Mouse (Mus musculus): ENCODE measurements around the gene Isca2.

The Isca2 gene

DNA sequence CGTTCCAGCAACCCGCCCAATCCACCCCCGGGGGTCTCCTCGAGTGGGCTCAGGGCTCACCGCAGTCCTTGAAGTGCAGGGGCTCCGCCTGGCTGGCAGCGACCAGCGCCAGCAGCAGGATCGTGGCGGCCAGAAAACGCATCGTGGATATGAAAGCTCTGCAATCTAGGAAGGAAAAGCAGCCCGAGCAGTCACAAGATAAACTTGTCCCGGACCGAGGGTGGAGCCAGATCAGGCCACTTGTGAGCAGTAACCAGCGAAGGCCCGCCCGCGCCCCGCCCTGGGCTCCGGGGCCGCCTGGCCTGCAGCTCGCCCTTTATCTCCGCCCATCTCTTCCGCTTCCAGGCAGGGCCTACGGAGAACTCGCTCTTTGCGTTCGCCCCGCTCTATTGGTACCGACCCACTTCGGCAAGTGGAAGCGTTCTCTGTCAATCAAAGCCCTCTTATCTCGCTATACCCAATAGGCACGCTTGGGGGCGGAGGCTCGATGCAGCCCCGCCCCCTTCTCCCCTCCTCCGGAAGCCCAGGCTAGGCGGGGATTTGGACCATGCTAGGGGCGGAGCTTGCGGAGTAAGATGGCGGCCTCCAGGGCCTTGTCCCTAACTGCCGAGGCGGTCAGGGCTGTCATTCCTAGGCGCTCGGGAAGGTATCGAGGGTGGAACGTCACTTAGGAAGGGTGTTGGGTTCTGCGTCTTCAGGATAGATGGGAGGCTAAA is at the start of gene Isca2, which contains the start of gene Npc2:
Isca2 (plus strand) TSS at position 526 of the 716 bp plus-strand sequence.
Npc2 (minus strand) TSS at position 427 of the 716 bp plus-strand sequence.
- peak; percentile 99 for DNase-seq

DNA sequence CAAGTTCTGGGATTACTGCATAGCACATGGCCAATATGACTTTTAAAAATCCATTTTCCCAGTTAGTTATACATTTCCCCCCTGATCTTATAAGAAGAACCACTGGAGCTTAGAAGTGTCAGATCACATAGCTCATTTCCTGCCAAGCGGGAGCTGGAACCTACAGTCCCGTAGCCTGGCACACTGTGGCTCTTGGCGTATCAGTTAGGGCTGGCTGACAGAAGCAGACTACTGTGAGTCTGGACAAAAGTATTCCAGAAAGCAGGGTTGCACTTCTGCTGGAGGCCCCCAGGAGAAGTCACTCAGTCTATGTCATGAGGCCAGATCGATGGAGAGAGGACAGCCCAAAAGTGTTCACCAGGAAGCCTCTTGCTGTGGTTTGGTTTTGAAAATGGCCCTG is 46.7 kb upstream of the Isca2 start:
- DNase-seq = no peak

DNA sequence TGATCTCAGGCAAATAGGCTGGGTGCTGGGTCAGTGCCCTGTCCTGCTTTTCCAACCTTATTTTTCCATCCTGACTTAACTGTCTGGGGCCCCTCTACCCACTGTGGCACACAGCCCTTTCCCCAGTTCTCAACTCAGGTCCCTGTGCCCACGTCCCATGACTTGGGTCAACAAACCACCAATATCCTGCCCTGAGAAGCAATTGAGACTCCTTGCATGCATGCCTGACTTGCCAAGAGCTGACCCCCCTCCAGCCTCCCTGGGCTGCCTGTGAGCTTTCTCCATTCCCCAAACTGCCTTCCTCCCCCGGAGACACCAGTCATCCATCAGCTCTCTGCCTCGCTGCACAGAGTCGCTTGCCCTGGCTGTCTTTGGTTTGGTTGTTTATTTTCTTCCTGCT is 46.1 kb upstream of the Isca2 start:
- no peak for DNase-seq

DNA sequence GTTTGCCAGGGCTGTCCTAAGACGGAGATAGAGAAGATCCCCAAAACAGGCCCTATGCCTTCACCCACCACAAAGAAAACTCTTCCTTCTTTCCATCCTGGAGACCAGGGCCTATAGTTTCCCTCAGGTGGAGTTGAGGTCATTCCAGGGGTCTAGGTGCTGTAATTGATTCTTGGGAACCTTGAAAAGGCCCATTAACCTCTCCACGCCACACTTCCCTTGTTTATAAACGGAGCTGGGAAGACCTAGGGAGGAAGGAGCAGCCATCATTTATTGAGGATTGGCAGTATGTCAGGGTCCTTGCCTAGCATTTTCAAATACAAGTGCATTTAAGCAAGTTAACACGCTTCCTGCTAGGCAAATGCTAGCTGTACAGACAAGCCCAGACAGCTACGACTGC is 45.6 kb upstream of the Isca2 start:
- no peak for DNase-seq

- no peak for DNase-seq
Observed at GRCm38 (mm10) chr12:84728421-84728820, 44.6 kb upstream of the Isca2 start.

- DNase-seq = no peak
Observed at GRCm38 (mm10) chr12:84733366-84733765, 39.7 kb upstream of the Isca2 start.

- no peak for DNase-seq
Observed at GRCm38 (mm10) chr12:84743496-84743895, 29.6 kb upstream of the Isca2 start.

GRCm38 (mm10) chr12:84745700-84746099 is 27.4 kb upstream of the Isca2 start:
- no peak for DNase-seq

- DNase-seq = no peak
Observed at GRCm38 (mm10) chr12:84748134-84748533, 24.9 kb upstream of the Isca2 start.

DNA sequence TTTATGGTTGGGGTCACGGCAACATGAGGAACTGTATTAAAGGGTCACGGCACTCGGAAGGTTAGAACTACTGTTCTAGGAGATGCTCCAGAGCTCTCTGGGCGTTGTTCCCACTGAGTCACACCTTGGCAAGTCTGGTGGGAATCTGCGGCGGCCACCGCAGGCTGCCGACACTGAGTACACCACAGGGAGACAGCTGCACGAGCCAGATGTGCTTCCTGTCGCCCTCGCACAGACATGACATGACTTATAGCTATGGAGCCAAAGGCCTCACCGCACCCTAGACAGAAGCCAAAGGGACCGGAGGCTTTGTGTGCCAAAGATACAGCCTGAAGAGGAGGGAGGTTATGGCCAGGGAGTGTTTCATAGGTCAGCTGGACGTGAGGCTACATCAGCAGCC is 22.4 kb upstream of the Isca2 start:
- peak; percentile 55 for DNase-seq

DNA sequence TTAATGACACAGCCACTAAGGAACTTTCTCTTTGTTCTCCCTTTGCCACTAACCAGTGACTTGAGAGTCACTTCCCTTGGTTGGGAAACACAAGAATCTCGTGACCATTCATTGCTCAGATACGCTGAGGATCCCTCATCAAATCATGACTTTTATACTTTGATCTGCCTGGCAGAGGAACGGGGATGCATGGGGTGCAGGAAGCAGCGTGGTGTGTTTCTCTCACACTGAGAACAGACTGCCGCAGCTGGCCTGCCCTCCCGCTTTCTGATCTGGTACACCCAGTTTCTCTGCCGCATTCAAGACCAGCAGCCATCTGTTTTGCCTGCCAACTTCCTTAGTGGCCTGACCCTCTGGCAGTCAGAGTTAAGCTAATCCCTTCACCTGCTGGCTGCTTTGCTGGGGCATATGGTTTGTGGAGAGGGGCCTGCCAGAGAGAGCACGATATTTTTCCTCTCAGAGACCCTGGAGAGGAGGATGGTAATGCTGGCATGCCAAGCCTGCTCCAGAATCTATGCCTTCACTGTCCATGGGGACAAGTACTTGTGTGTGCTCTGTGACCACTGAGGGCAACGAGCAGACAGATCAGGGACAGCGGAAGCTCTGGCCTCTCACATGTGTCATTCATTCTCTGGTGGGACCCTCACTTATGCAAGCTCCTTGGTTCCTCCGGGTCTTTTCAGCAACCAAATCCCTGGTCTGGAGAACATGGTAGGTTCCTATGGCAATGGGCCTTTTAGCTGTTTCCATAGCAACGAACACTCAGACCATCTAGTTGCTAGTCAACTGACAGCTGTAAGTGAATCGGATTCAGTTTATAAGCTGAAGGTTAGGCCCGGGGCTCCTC is 20.7 kb upstream of the Isca2 start:
- DNase-seq = no peak

- peak; percentile 41 for DNase-seq
Observed at GRCm38 (mm10) chr12:84755008-84755695, 17.9 kb upstream of the Isca2 start.

DNA sequence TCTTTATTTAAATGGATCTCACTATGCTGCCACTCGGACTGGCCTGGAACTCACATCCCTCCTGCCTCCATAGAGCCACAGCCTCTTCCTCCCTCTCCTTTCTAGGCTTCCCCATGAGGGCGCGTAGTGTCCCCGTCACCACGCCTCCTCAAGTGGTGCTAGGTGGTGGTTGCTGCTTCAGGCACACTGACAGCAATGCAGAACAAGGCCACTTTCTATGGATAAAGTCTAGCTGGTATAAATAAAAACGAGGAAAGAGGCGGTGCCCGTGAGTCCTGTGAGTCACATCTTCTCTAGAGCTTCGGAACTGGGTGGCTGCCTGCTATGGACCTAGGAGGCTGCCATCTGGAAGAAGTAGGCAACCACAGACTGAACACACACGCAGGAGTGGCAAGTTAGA is 17.0 kb upstream of the Isca2 start:
- DNase-seq = no peak

DNA sequence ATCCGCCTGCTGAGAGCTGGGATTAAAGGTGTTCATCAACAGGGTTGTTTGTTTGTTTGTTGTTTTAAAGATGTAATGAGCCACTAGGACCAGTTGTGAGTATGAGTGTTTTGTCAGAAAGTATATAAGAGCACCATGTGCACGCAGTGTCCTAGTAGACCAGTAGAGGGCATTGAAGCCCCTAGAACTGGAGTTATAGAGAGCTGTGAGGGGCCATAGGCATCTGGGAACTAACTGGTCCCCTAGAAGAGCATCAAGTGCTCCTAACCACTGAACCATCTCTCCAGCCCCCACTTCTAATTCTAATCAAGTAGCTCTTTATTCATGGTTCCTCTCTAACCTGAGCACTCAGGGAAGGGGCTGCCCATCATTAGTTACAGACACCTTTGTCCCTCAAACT is 14.0 kb upstream of the Isca2 start:
- DNase-seq = no peak

DNA sequence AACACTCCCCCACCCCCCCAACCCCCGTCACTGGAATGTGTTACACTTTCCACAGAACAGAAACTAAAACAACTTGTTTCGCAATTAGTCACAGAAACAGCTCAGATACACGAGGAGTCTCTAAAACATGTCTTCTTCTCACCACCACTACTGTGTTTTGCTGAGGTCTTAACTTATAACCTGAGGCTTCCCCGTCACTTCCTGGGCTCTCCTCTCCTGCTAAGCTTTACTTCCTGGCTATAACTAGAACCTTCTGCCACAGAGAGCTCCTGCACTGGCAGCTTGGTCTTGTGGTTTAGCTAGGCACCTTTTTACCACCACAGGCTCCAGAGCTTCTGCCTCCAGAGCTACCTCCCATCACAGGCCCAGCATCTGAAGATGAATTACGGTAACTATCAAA is 10.5 kb upstream of the Isca2 start:
- no peak for DNase-seq

GRCm38 (mm10) chr12:84763577-84764218 is 9.4 kb upstream of the Isca2 start:
- no peak for DNase-seq

DNA sequence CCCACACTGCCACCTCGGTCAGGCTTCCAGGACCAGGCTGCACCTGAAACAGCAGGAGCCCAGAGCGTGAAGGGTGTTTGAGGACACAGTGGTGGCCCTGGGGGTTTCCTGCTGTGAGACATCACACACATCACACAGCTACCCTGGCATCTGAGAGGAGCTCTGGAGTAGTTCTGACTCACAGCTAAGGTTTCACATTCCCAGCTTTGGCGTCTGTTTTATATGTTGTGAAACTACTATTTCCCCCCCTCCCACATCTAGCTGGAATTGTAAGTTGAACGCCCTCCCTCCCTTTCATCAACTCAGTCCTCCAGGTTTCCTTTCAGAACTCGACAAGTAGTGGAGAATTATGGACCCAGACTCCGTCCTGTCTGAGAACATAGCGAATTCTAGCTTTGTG is 8.3 kb upstream of the Isca2 start:
- no peak for DNase-seq

GRCm38 (mm10) chr12:84765506-84765905 is 7.5 kb upstream of the Isca2 start:
- no peak for DNase-seq

- no peak for DNase-seq
Observed at GRCm38 (mm10) chr12:84766113-84766735, 6.8 kb upstream of the Isca2 start.

DNA sequence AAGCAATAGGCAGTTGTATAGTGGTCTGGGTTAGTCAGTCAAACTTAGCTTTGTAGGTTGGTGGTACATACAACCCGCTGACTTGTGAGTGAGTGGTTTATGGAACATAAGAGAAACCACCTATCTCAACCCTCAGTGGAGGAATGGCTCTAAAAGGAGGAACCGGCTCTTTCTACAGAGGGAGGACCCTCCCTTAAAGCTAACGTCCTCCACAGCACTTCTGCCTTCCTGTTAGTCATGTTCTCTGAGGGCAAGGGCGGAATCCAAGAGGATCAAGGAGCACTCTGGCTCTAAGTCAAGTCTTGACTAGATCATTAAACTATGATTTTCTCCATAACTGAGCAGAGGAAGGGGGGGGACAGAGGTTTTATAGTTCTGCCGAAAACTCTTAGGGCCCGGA is 5.5 kb upstream of the Isca2 start:
- DNase-seq = peak; percentile 17

DNA sequence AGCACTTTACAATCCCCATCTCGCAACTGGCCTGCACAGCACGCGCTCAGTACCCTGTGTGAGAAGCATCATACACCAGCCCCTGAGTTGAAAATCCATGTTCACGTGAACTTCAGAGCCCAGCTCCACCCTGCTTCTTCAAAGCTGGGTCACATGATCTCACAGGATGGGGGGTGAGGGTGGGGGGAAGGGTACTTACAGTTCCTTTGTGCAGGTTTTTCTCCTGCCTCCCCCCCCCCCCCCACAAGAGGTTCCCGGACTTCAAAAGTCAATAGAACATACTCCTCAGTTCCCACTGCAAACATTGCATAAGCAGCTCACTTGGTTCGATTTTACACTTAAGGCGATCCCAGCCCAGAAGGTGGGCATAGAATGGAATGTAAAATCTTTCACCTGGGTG is 3.4 kb upstream of the Isca2 start:
- DNase-seq = no peak

DNA sequence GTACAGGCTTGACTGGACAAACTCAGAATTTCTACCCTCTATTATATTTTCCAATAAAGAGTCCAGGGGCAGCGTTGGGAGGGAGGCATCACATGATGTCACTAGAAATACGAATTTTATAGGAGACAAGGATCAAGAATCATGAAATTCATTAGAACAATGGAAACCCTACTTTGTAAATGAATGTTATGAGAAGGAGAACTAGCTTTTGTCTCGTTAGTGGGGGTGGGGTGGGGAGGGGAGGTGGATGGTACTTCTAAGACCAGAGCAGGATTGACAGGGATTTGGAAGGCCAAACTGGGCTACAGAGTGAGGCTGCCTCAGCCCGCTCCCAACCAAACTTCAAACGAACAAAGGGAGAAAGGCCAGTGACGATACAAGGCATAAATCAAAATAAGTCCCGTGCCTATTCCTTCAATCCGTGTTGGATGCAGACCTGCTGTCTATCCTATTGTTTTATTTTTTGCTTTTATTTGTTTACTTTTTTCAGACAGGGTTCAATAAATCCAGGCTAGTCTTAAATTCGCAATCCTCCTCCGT is 1.0 kb upstream of the Isca2 start:
- no peak for DNase-seq

Measured in kidney, postnatal 14 days (tissue).